Mouse (Mus musculus): ENCODE measurements at regions not wholly inside any gene's neighbourhood (a gene's known extent, or its start where the extent isn't known, plus 50 kb on each side); places are given as distances from the start of the nearest gene placed in this dataset.

- DNase-seq (ENCODE audit: low spot score) = no peak
Observed at GRCm38 (mm10) chr19:16075512-16076086, 57.0 kb upstream of the Gnaq start.

DNA sequence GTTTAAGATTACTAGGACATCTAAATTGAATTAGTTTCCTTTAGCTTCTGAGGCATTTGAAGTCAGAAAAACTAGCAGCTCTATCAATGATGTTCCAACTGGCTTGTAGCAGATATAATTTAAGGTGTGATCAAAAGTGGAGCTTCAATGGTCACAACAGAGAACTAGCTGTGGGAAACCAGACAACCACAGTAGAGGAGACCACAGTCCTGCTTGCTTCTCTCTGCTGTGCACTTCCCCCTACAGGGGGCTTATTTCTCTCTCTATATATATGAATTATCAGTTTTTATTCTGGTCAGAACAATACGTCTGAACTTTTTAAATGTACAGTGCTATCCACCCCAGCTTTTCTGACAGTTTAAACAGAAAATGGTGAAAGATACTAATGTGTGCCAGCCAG lies 57.6 kb upstream of the Gnaq start:
- DNase-seq (ENCODE audit: low spot score) = no peak

DNA sequence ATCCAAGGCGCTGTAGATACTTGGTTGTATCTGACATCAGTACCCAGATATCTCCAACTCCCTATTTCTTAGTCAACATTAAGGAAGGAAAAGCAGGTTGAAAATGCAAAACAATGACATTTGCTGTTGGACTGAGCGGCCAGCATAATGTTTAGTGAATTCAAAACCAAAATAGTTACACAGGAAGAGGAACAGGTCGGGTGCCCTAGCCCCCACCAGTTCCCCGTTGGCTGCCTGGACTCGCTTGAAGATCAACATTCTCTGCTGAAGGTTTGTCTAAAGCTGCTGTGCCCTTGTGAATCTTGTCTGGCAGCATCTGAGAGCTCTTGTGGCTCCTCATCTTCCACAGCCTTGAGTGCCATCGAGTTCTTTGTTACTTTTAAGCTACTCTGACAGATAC lies 65.3 kb upstream of the Gnaq start:
- no peak for DNase-seq (ENCODE audit: low spot score)

DNA sequence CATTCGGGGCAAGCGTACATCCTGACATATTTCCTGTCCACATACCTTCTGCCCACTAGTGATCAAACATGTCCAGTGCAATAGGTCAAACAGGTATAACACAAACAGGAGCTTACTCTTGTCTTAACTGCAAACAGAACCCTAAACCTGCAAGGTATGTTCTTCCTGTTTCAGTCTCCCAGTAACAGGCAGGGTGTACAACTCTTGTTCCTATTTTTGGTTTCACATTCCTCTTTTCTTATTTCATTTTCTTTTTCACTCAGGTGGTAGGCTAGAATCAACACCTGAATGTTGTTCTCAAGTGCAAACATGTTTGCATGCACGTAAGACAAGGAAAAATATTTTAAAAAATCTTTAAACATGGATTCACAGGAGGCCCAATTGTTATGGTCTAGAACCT lies 67.7 kb upstream of the Gnaq start:
- DNase-seq (ENCODE audit: low spot score) = no peak

GRCm38 (mm10) chr19:16063916-16064580 lies 68.6 kb upstream of the Gnaq start:
- DNase-seq (ENCODE audit: low spot score) = peak; percentile 49

DNA sequence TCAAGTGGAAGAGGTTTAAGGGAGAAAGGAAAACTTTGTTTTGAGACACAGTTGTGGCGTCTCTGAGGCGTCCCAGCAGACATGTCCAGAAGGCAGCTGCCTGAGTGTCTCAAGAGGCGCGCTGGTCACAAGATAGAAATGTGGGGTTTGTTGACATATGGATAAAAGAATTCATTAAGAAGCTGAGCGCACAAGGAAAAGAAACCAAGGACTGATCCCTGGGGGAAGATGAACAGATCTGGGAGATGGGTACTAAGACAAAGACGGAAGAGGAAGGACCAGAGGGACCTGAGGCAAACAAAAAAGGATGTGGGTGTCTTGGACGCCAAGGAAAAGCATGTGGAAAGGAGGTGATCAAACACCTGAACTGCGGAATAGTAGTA lies 69.1 kb upstream of the Gnaq start:
- DNase-seq (ENCODE audit: low spot score) = no peak

GRCm38 (mm10) chr19:16061821-16062220 lies 70.8 kb upstream of the Gnaq start:
- DNase-seq (ENCODE audit: low spot score) = no peak

GRCm38 (mm10) chr19:16059026-16059425 lies 73.6 kb upstream of the Gnaq start:
- DNase-seq (ENCODE audit: low spot score) = no peak

DNA sequence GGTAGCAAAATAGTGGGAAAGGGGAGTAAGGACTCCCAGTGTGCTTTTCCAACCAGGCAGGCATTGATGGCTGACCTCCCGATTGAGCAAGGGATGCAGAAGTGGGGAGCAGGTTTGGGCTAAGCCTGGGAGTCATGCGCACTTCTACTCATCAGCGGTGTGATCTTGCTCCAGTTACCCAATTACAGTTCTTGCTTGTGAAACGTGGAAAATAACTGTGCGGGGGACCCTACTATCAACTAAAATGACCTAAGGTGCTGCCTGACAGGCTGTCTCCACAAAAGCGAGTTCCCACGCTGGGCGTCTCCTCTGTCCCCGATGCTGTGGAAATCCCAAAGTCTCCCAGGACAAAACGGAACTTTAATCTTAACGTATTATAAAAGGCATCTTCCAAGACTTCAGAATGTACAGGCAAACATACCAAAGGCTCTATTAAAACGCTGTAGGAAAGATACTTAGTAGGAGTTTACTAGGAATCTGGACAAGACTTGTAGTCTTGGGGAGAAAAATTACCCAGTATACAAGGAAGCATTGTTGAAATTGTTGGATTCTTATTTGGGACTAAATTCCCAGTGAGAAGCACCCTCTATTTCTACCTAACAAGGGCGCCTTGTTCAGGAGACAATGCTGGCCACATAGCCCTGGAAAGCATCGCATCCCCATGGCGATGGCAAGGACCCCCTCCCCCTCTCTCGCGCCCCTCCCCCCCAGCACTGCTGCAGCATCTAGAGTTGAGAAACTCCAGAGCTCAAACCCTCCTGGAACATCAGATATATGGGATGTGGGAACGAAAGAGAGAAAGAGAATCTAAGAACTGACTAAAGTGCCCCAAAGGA lies 65.6 kb upstream of the Cep78 start:
- DNase-seq (ENCODE audit: low spot score) = no peak

DNA sequence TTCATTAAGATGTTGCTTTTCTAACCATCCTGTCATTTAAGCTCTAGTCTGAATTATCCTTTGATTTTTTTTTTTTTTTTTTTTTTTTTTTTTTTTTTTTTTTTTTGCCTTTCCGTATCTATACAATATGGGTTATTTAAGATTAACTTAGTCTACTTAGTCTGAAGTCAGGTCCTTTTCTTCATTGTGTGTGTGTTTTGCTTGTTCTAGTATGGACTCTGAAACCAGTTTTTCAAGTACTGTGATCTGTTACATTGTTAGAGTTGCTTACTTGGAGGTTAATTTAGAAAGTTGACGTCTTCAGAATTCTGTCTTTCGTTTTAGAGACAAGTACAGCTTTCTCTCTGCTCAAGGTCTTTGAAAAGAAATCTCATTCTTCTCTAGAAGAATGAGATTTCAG lies 64.9 kb upstream of the Cep78 start:
- DNase-seq (ENCODE audit: low spot score) = no peak

GRCm38 (mm10) chr19:16046977-16047376 lies 62.2 kb upstream of the Cep78 start:
- DNase-seq (ENCODE audit: low spot score) = no peak

GRCm38 (mm10) chr19:16045261-16045660 lies 60.5 kb upstream of the Cep78 start:
- DNase-seq (ENCODE audit: low spot score) = no peak

GRCm38 (mm10) chr19:16044169-16044568 lies 59.4 kb upstream of the Cep78 start:
- DNase-seq (ENCODE audit: low spot score) = no peak

DNA sequence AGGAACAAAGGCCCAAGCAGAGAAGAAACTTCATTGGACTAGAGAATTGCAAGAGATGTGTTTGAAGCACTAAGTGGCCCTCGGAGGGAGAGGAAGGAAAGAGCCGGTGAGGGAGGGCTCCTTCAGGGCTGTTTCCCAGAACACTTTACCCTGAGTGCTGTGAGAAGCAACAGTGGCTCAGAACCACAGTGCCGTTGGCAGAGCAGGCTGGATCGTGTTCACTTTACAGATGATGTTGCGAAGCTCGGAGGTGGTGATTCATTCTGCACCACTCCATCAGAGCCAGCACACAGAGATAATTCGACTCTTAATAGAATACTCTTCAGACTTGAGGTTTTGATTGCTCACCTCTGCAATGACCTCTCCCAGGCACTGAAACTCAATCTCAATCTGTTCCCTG lies 58.2 kb upstream of the Cep78 start:
- no peak for DNase-seq (ENCODE audit: low spot score)

- DNase-seq (ENCODE audit: low spot score) = no peak
Observed at GRCm38 (mm10) chr19:16041891-16042290, 57.1 kb upstream of the Cep78 start.

GRCm38 (mm10) chr19:16037806-16038205 lies 53.0 kb upstream of the Cep78 start:
- DNase-seq (ENCODE audit: low spot score) = no peak
